Mouse (Mus musculus) B cell, adult 62 days (primary cell): ENCODE data around the gene Cyp3a13. TPM values are rescaled to one million over a fixed set of nuclear protein-coding genes. Genes with fewer than 3 reads are reported as not detected.

Experiments used
- total RNA-seq: library from RNA; stranded (reverse); gene quantifications from 4 replicates; pipeline ENCODE4 v1.2.4, GENCODE M21; 2023

The Cyp3a13 gene
- total RNA-seq: not detected in 4 replicates

GRCm38 (mm10) chr5:137921532-137921931 is at the start of gene Cyp3a13:
TSS of gene Cyp3a13 (minus strand) at chr5:137921619.

GRCm38 (mm10) chr5:137962945-137963344 is 41.5 kb upstream of the Cyp3a13 start, which contains the start of gene Gjc3:
TSS of gene Gjc3 (minus strand) at chr5:137963098.

GRCm38 (mm10) chr5:137871644-137872380 is 49.6 kb downstream of the Cyp3a13 start, which contains the start of gene Pilrb2:
TSS of gene Pilrb2 (minus strand) at chr5:137871815.

DNA sequence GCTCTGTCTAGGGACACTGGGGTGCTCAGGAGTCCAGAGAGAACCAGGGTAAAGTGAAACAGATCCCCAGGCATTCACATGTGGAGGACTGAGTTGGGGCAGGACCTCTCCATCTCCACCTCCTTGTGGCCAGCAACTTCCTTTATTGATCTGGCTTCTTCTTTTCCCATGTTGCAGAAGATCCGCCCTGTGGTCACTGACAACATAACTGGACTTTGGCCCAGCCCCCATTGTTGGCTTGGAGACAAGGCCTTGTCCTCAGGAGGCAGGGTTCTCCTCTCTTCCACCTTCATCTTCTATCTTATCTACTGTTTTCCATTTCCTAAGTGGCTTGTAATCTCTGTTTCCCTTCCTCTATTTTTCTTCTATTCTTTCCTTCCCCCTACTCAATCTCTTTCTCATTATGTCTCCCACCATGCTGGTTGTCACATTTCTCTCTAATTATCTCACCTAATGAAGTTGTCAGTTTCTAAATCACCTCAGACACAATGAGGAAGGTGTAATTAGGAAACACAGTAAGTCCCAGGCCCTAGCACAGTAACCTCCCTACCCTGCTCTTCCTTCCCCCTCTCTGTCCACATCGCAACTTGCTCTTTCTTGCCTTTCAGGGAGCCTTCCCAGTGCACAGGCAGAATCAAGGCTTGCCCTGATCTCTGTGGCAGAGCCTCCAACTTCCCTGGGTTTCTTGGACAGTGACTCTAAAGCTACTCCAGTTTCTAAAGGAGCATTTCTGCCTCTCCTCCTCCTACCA is 63.3 kb downstream of the Cyp3a13 start, which contains the start of gene Pilrb1:
Pilrb1 (minus strand) TSS at position 147 of the 751 bp plus-strand sequence.

Other genes starting within 250 kb of the Cyp3a13 start
- 15.2 to 20.8 TPM (median 18.0 TPM) in 4 replicates for gene Agfg2, start 236.9 kb downstream of the Cyp3a13 start, total RNA-seq
- 0.24 to 0.75 TPM (median 0.55 TPM) in 4 replicates for gene Nyap1, start 180.0 kb downstream of the Cyp3a13 start, total RNA-seq
- 195 to 220 TPM (median 202 TPM) in 4 replicates for gene Tsc22d4, start 175.9 kb downstream of the Cyp3a13 start, total RNA-seq
- 19.5 to 26.0 TPM (median 22.4 TPM) in 4 replicates for gene Ppp1r35, start 142.8 kb downstream of the Cyp3a13 start, total RNA-seq
- 80.8 to 118 TPM (median 101 TPM) in 4 replicates for gene Mepce, start 134.0 kb downstream of the Cyp3a13 start, total RNA-seq
- 15.0 to 20.7 TPM (median 19.2 TPM) in 4 replicates for gene Zcwpw1, start 133.8 kb downstream of the Cyp3a13 start, total RNA-seq
- 0.45 to 3.5 TPM (median 2.1 TPM) in 4 replicates for gene Pilra, start 85.3 kb downstream of the Cyp3a13 start, total RNA-seq
- gene Pilrb1, start 63.5 kb downstream of the Cyp3a13 start, total RNA-seq: 1.3 to 2.3 TPM (median 1.9 TPM) in 4 replicates
- gene Pilrb2, start 49.8 kb downstream of the Cyp3a13 start, total RNA-seq: 0.81 to 2.7 TPM in 2 of 4 replicates, not detected in the others
- gene Gjc3, start 41.5 kb upstream of the Cyp3a13 start, total RNA-seq: not detected in 4 replicates
- gene Azgp1, start 59.9 kb upstream of the Cyp3a13 start, total RNA-seq: not detected in 4 replicates
- gene Smok3a, start 99.6 kb upstream of the Cyp3a13 start, total RNA-seq: not detected in 4 replicates
- not detected in 4 replicates for gene Smok3b, start 99.8 kb upstream of the Cyp3a13 start, total RNA-seq
- gene Smok3c, start 131.6 kb upstream of the Cyp3a13 start, total RNA-seq: not detected in 4 replicates
- gene Zkscan1, start 163.5 kb upstream of the Cyp3a13 start, total RNA-seq: 16.7 to 18.6 TPM (median 17.1 TPM) in 4 replicates
- gene Zscan21, start 195.3 kb upstream of the Cyp3a13 start, total RNA-seq: 7.5 to 14.3 TPM (median 10.9 TPM) in 4 replicates
- gene Zfp113, start 234.1 kb upstream of the Cyp3a13 start, total RNA-seq: 8.3 to 11.6 TPM (median 9.5 TPM) in 4 replicates
- 48.8 to 54.2 TPM (median 50.0 TPM) in 4 replicates for gene Cops6, start 239.5 kb upstream of the Cyp3a13 start, total RNA-seq